Mouse (Mus musculus) hematopoietic stem cell, adult 5-6 weeks (primary cell): ENCODE data around the gene B4galt4. TPM values are rescaled to one million over a fixed set of nuclear protein-coding genes. Genes with fewer than 3 reads are reported as not detected.

Experiments
- ATAC-seq, 2 experiments: fragments of 125-278 bp in 1 of 2; replicated peaks in 1 of 2; 2 replicates each; pipeline ENCODE4 v1.8.0; 2016 to 2017; ENCODE audit warnings: inconsistent platforms in 2 of 2, mild to moderate bottlenecking in 2 of 2, moderate number of reproducible peaks in 2 of 2, low read depth in 1 of 2, moderate TSS enrichment in 1 of 2; ENCODE audit not compliant: low FRiP score in 2 of 2, poor library complexity in 2 of 2, severe bottlenecking in 2 of 2, insufficient read depth in 1 of 2, low TSS enrichment in 1 of 2
- total RNA-seq: library from RNA; stranded (forward); fragments of 172-1452, 232-1000 nt; gene quantifications from 2 replicates; pipeline ENCODE4 v1.2.3, GENCODE M21; 2017

Gene B4galt4
- total RNA-seq, 1 experiment from 2014 or later: 29.8 TPM

DNA sequence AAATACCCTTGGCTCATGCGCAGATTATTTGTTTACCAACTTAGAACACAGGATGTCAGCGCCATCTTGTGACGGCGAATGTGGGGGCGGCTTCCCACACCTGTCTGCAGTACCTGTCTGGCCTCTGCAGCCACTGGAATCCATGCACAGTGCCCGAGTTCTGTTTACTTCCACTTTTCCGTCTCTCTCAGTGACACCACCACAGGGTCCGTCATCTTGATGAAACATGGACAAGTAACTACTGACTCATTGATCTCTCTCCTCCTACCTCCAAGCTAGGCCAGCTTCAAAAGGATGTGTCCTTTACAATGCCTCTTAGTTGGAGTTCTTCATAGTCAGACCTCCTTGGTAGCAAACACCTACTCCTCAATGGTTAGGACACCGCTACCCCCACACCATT lies 20.7 kb upstream of the B4galt4 start:
- no peak for ATAC-seq

DNA sequence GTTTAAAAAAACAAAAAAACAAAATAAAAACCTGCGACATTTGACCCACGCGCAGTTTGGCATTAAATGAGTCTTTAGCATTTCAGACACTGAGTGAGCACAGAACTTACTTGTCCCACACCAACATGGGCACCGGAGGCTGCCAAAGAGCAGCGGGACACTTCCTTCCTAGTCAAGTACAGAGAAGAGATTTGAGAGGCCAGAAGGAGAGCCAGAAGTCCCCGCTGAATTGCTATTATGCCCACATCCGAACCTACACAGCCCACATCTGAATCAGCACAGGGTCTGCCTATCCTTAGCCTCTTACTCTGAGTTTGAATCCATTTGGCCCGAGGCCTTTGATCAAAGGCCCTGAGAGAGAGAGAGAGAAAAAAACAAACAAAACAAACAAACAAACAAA lies 17.8 kb upstream of the B4galt4 start:
- peak in 1 of 2 experiments; percentile 48; a peak in 3 of 4 replicates for ATAC-seq

DNA sequence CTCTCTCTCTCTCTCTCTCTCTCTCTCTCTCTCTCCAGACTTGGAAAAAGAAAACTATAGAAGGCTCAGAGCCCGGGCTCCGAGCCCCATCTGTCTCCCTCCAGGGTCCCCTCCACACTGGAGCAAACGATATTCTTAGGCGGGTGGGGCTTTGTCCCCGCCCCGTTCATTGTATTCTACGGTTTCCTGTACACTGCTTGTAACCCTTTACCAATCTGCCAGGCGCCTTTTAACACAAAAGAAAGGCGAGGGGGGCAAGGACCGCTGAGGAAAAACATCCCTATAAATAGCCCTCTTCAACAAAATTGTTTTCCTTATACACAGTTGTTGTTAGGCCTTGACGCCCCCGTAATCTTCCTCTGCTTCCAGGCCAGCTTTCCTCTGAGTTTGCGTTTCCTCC lies 17.1 kb upstream of the B4galt4 start:
- ATAC-seq: no peak

DNA sequence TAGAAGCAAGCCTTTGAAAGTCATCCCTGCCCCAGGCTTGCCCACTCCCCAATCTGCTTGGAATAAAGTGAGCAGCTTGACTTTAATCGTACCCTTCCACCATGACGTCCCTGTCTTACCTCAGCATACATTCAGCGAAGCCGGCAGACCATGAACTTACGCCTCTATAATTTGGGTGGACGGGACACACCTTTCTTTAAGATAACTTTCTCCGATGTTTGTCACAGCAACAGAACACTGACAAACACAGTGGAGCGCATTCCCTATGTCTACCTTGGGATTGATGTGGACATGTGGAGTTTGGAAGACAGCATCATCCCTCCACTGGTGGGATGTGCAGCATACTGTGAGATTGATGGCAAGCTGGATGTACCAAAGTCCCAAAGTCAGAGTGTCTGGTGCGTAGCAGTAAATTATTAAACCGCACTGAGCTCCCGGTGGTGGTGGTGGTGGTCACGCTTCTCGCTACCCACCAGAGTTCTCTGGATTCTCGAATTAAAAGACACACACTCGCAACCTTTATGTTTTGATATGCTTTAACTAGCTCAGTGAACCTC lies 13.4 kb upstream of the B4galt4 start:
- ATAC-seq: no peak

DNA sequence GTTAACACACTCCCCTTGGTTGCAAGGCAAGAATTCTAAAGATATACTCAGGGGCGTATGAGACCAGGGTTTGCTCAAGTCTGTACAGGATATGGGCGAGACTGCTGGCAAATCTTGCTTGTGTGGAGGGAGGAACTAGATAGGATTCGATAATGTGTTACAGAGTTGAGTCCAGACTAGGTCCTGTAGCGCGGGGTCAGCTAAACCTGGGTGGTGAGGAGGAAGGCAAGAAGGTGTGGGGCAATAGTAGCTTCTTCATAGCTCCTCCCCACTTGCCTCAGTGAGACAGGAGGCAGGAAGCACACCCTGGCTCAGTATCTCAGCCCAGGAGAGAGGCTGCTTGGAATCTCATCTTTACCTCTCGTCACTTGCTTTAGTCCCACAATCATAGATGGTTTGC lies 12.9 kb upstream of the B4galt4 start:
- no peak for ATAC-seq

DNA sequence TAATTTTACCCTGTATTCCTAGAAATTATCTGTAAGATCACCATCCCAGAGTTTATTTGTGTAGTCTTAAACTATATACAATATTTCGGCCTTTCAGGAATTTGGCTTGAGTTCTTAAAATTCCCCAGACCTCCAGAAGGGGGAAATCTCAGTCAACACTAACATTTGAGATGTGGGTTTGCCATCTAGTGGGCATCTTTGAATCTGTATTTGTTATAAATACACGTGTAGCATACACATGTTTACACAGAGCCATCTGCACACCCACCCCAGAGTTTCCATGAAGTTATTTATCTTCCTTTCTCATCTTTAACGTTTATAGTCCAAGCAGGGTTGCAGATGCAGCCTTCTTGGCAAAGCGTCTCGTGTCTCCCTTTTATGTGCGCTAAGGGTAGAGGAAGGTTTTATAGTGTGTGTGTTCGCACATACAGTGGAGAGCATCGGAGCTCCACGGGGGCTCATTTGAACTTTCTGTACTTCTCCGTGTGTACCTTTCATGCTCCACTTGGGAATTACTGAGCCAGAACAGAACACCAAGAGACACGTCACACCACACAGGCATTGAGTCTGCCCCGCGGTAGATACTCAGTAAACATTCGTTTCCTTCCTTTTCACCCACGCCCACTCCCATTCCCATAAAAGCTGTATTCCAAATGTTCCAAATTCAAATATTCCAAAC lies 12.3 kb upstream of the B4galt4 start:
- peak; percentile 77 to 80 for ATAC-seq

DNA sequence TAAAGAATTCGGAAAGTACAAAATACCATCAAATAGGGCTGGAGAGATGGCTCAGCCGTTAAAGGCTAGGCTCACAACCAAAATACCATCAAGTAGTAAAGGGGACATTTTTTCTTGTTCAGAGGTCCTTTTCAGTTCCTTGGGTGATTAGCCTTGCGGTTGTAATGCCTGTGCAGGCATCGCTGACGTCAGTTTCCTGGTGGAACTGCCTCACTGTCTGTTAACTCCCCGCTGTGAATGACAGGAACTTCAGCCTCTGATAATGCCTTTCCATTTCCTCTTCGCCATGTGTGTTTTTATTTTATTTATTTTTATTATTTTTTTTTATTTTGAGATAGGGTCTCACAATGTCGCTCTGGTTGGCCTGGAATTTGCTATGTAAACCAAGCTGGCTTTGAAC lies 11.1 kb upstream of the B4galt4 start:
- peak; percentile 91 to 96 for ATAC-seq

DNA sequence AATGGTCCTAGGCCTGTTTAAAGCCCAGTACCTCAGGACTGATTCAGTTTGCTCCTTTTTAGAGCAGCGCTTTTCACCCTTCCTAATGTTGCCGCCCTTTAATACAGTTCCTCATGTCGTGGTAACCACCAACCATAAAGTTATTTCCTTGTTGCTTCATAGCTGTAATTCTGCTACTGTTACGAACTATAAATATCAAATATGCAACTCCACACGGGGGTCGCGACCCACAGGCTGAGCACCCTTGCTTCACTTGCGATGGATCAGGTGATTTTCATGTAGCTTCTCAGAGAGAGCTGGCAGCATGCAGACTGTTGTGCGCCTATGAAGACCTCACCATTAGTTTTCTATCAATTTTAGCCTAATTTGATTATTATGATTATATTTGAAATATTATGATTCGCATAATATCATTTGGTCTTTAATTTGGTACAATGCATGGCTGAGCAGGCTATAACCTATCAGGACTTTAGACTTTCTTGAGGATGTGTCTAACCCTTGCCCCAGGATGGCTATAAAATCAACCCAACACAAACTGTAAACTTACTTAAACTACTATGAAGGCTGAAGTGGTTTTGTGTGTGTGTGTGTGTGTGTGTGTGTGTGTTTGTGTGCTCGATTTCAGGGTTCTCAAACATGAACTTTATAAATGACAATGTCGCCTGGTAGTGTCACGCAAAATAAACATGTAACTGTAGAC lies 710 bp upstream of the B4galt4 start:
- no peak for ATAC-seq

DNA sequence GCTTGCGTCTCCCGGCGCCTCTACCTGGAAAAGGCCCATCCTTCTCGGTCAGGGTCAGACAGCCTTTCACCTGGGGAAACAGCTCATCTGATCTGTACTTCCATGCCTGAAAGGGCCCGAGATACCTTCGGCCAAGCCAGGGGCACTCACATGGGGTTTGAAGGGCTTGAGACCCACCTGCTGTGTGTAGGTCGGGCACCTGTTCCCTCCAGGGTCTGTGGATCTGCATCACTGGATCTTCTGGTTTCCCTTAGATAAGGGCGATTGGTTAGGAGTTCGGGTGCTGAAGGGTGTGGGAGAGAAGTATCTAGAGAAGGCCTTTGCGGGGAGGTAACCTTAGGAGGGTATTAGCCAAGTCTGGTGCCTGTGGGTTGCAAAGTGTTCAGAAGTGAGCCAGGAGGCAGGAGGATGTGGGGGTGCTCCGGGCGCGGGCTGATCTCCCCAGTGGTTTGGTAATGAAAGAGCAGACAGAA lies 631 bp downstream of the B4galt4 start:
- peak; percentile 73 to 87 for ATAC-seq

DNA sequence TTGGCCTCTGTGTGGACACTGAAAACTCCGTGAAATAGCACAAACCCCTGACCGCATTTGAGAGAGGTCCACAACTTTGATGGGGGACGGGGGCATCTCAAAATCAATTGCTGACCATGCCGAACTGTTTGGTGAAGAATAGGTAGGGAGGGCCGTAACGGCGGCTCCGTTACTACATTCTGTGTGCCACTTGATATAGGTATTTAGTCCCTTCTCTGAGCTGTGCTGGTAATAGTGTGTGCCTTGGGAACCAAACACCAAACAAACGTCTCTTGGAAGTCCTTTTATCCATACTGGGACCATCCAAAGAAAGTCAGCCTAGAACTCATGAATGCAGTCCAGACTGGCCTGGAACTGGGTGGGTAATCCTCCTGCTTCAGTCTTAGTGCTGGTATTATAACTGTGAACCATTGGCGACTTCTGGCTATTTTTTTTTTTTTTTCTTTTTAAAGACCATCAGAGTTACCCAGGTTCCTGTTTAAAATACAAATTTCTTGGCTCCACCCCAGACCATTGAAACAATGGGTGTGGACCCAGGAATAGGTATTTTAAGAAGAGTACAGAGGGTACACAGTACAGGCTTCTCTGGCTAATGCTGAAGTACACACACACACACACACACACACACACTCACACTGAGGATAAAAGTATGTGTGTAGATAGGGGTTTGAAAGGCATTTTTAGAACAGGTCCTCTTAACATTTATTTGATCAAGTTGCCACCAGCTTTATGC lies 2.0 kb downstream of the B4galt4 start:
- ATAC-seq: no peak

DNA sequence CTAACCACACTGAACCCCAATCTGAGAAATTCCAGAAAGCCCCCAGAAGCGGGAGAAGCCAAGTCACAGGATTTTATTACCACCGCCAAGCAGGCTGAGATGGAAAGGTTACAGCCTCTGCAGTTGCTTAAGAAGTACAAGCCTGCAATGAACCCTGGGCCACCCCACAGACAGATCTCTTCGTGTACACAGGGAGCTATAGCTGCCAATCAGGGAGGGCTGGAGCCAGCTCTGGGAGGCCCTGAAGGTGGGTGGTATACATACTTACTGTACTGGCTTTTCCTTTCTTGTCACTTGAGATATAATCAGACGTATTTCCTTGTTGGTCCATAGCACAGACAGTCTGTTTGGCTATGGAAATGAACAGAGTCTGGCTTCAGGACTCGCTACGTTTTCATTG lies 8.7 kb downstream of the B4galt4 start:
- no peak for ATAC-seq

DNA sequence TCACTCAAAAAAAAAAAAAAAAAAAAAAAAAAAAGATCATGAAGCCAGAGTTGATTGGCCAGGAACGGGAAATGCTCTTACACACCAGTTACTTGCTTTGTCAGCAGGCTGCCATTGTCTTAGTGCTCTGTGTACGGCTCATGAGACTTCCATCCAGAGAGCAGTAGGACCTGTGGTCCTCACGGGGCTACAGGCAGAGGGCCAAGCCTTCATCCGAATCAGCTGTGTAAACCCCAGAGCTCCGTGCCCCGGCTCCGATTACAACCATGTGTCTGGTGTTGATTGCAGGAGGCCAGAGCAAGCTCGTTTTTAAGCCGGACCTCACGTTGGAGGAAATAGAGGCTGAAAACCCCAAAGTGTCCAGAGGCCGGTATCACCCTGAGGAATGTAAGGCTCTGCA lies 11.6 kb downstream of the B4galt4 start:
- ATAC-seq: no peak

DNA sequence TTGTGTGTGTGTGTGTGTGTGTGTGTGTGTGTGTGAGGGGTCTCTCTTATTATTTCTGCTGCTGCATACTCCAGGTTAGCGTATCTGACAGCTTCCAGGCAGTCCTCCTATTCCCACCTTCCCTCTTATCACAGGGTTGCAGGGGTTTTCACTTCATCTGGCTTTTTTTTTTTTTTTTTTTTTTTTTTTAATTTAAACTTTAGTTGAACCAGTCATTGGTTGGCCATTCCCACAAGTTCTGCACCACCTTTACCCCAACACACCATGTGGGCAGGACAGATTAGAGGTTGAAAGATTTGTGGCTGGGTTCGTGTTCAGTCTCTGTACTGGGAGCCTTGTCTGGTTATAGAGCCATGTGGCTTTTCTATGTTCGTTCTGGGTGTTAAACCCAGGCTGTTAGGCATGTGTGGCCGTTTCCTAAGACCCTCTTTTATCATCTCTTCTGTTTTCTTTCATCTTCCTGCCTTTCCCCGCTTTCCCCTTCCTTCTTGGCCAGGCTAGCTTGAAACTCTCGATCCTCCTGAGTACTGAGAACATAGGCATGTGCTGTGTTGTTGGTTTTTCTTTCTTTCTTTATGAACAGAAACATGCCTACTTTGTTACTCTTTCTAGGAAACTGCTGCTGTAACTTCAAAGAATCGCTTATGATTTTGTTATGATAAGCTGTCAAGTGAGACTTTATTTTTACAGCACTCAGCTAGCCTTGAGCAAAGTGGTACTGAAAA lies 13.6 kb downstream of the B4galt4 start:
- ATAC-seq: peak; percentile 65 to 68

DNA sequence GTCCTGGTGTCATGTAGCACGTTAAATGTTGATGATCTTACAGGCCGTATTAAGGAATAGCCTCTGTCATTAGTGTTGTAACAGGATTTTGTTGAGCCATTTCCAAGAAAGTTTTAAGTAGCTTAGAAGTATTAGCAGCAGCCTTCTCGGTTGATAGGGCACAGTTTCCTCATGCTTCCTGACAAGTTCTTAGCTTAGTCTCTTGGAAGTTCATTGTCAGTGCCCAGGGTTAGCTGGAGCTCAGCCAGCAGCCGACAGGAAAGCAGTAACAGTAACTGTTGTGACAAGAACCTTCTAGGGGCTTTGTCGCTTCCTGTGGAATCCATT lies 14.1 kb downstream of the B4galt4 start:
- no peak for ATAC-seq

DNA sequence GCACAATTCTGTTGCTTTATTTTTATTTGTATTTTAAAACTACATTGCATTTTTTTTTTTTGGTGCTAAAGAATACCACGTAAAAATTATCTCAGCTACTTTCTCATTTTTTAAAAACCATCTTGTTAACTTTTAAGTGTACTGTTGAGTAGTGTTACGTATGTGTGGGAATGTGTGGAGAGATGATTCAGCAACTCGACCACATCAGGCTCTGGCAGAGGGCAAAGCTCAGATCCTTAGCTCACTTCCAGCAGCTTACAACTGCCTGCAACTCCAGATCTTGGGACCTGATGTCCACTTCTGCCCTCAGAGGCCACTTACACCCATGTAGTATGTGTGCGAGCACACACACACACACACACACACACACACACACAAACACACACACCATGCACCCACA lies 14.5 kb downstream of the B4galt4 start:
- no peak for ATAC-seq

DNA sequence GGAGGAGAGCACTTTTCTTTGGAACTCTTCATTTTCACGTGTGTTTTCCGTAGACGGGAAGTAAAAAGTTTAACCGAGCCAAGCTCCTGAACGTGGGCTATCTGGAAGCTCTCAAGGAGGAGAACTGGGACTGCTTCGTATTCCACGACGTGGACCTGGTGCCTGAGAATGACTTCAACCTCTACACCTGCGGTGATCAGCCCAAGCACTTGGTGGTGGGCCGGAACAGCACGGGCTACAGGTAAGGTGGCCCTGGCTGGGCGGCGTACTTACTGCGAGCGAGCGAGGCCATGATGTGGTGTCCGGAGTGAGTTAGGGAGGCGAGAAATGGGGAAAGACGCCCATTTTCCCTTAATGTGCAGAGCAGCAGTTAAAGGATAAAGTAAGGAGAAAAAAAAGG lies 15.6 kb downstream of the B4galt4 start:
- ATAC-seq: no peak

DNA sequence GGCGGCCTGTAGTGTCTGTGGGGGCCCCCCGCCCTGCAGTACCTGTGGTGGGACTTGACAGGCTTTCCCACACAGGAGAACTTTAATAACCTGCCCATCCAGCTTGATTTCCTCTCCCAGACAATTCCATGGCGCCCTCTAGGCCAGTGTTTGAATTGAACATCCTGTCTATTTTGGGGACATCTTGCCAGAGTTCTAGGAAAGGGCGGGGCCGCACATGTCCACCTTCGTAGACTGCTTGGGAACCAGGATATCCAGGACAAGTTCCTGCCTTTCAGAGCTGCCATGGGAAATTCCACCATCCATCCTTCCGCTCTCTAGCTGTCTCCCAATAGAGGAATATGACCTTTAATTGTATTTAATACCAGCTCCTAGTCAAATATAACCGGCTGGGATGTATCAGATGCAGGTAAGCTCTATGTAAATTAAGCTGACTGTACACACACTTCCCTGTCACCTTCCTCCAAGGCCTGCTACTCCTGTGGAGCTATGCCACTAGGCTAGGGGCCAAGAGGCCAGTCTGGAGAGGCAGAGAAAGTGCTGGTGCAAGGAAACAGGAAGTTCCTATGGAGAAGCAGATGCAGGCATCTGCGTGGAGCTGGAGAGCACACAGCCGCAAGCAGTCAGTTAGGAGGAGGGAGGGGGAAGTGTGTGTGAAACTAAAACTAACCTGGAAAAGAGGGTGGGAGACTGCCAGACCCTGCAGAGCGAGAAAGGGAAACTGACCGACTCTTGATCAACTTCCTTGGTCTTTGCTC lies 16.2 kb downstream of the B4galt4 start:
- peak; percentile 66 to 68 for ATAC-seq
